Mouse (Mus musculus) liver, postnatal 0 days (tissue): Measurements from ENCODE around the gene Car11. TPM values are rescaled to one million over a fixed set of nuclear protein-coding genes. Genes with fewer than 3 reads are reported as not detected.
A peak's percentile ranks its signal among the peaks of the same experiment; 100 is the strongest.

ENCODE experiments used
- ATAC-seq: fragments of 200-750 bp; cut with Nextera tagmentation; 2 replicates; pipeline ENCODE4 v1.8.0; 2017; ENCODE audit warnings: mild to moderate bottlenecking, moderate library complexity
- DNase-seq: peaks from one replicate; pipeline ENCODE4 v3.0.0-alpha.2; 2016
- H3K27ac ChIP-seq: fragments of 300-500 bp; sonication (generic); 2 replicates; pipeline ENCODE4 v1.5.1; 2014; ENCODE audit warnings: antibody characterized with exemption, moderate library complexity, mild to moderate bottlenecking, low read depth
- H3K27me3 ChIP-seq: fragments of 300-500 bp; sonication (generic); 2 replicates; pipeline ENCODE4 v1.6.1; 2014; ENCODE audit warnings: low read length, control low read depth, mixed read lengths; ENCODE audit not compliant: insufficient read depth
- H3K36me3 ChIP-seq: fragments of 300-500 bp; sonication (generic); replicated peaks from 2 replicates; pipeline ENCODE4 v1.6.1; 2014; ENCODE audit warnings: mild to moderate bottlenecking, control low read depth, low read length, moderate library complexity, mixed read lengths; ENCODE audit not compliant: insufficient read depth
- H3K4me1 ChIP-seq: fragments of 300-500 bp; sonication (generic); 2 replicates; pipeline ENCODE4 v1.6.1; 2014; ENCODE audit warnings: antibody characterized with exemption, mild to moderate bottlenecking, control low read depth; ENCODE audit not compliant: insufficient read depth
- H3K4me2 ChIP-seq: fragments of 300-500 bp; sonication (generic); 2 replicates; pipeline ENCODE4 v1.6.1; 2014; ENCODE audit warnings: low read depth, mild to moderate bottlenecking, low read length, moderate library complexity, mixed read lengths
- H3K4me3 ChIP-seq: fragments of 300-500 bp; sonication (generic); 2 replicates; pipeline ENCODE4 v1.5.1; 2014; ENCODE audit warnings: low read depth, low read length
- H3K9ac ChIP-seq: fragments of 300-500 bp; sonication (generic); replicated peaks from 2 replicates; pipeline ENCODE4 v1.6.1; 2014; ENCODE audit warnings: mild to moderate bottlenecking, moderate library complexity
- H3K9me3 ChIP-seq: fragments of 300-500 bp; sonication (generic); 2 replicates; pipeline ENCODE4 v1.6.1; 2016; ENCODE audit warnings: mild to moderate bottlenecking, control low read depth, low read length, mixed read lengths
- CTCF ChIP-seq: sonication (generic); IDR thresholded peaks from 2 replicates; pipeline ENCODE4 v1.5.1; 2016; ENCODE audit warnings: antibody characterized with exemption, low read depth
- EP300 ChIP-seq: IDR thresholded peaks from 2 replicates; pipeline ENCODE4 v1.6.1; 2016; ENCODE audit warnings: antibody characterized with exemption, low read depth, mild to moderate bottlenecking
- WGBS: fragments of 180-500 bp; shearing (Covaris S2); extraction: QIAGEN DNeasy Blood & Tissue Kit; methylation state at CpG from one replicate; pipeline ENCODE4 v1.1.7; 2014; ENCODE audit not compliant: insufficient replicate concordance; 5-methylcytosine and 5-hydroxymethylcytosine counted together
- polyA plus RNA-seq: library from polyadenylated mRNA; unstranded; fragments of >200 nt; fragmentation: Nextera tagmentation; extraction: Ambion mirVana; gene quantifications from 2 replicates; pipeline ENCODE4 v1.2.1, GENCODE M21; 2015

The Car11 gene
- polyA plus RNA-seq, 1 experiment from 2014 or later = 0.15 TPM

DNA sequence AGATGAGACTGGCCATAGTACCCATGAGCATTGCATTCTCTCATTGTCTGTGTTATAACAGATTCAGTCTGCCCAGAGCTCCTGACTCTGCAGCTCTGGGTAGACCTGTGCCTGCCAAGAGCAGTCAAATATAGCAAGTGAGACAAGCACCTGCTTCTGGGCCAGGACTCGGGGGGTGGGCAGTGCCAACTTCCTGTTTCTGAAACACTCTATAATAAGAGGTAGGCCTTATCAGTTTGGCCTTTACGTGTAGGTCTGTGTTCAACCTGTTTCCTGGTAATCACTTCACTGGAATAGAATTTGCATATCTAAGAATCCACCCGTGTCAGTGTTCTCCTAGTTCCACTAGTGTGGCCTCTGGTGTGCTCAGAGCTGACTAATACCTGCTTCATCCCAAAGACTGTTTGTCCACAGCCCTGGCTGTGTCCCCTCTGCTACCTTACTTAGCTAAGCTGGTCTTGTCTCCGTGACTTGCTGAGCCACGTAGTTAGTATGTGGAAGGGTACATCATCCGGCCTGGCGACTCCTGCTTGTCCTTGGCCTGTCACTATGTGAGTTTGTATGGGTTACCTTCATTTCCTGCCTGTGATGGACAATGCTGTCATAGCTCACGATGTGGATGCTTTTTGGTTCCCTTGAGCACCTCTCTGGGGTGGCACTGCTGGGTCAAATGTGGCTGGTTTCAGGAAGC lies 18.5 kb upstream of the Car11 start:
- Histone ChIP-seq H3K9ac (no peak overlapping the region), H3K27me3 (no peaks in the 10 kb centered on the region), H3K4me2 (no peak overlapping the region), H3K4me3 (no peak overlapping the region), H3K36me3 (no peaks in the 10 kb centered on the region), H3K9me3 (no peaks in the 10 kb centered on the region), H3K27ac (0 out of 2 replicates have a peak overlapping the region, but pooled peaks have one; percentile 60), H3K4me1 (peaks cover 16% of the 10 kb centered on the region)
- DNase-seq = no peak
- 43% methylated on average over 8 of the region's 8 CpGs for WGBS
- TF ChIP-seq EP300 (no peak), CTCF (no peak)
- 0 out of 2 replicates have a peak, but pooled peaks have one; percentile 20 for ATAC-seq

GRCm38 (mm10) chr7:45682144-45683126 lies 17.2 kb upstream of the Car11 start:
- 26% methylated on average over 14 of the region's 14 CpGs for WGBS
- no peaks in the 10 kb centered on the region for H3K9me3 ChIP-seq
- no peaks in the 10 kb centered on the region for H3K36me3 ChIP-seq
- H3K4me2 ChIP-seq = peak overlapping the region; percentile 59
- TF ChIP-seq CTCF (peak; percentile 99), EP300 (no peak)
- no peaks in the 10 kb centered on the region for H3K27me3 ChIP-seq
- DNase-seq (peak; percentile 89), ATAC-seq (peak; percentile 65)
- H3K9ac ChIP-seq = peak overlapping the region; percentile 34; the same call in 1 of the 2 replicates
- H3K4me1 ChIP-seq = peaks cover 16% of the 10 kb centered on the region
- peak overlapping the region; percentile 15; the same call in 1 of the 2 replicates for H3K4me3 ChIP-seq
- 0 out of 2 replicates have a peak overlapping the region, but pooled peaks have one; percentile 22 for H3K27ac ChIP-seq

GRCm38 (mm10) chr7:45683396-45684050 lies 16.1 kb upstream of the Car11 start, which contains the start of gene Ntn5:
TSS of gene Ntn5 (plus strand) at chr7:45684022.
- no peaks in the 10 kb centered on the region for H3K36me3 ChIP-seq
- H3K4me1 ChIP-seq = peaks cover 16% of the 10 kb centered on the region
- H3K4me3 ChIP-seq = no peak within 1 kb of the TSS
- no peaks in the 10 kb centered on the region for H3K27me3 ChIP-seq
- ATAC-seq = no peak
- H3K4me2 ChIP-seq = no peak within 1 kb of the TSS
- no peak within 1 kb of the TSS for H3K27ac ChIP-seq
- no peak for TF ChIP-seq EP300
- TF ChIP-seq CTCF = no peak
- DNase-seq = no peak
- no peaks in the 10 kb centered on the region for H3K9me3 ChIP-seq
- 69% methylated on average over 7 of the region's 7 CpGs for WGBS
- no peak within 1 kb of the TSS for H3K9ac ChIP-seq

- WGBS = 63% methylated on average over 10 of the region's 10 CpGs
- TF ChIP-seq CTCF = no peak
- no peak for TF ChIP-seq EP300
Observed at GRCm38 (mm10) chr7:45685811-45686210, 13.8 kb upstream of the Car11 start.

DNA sequence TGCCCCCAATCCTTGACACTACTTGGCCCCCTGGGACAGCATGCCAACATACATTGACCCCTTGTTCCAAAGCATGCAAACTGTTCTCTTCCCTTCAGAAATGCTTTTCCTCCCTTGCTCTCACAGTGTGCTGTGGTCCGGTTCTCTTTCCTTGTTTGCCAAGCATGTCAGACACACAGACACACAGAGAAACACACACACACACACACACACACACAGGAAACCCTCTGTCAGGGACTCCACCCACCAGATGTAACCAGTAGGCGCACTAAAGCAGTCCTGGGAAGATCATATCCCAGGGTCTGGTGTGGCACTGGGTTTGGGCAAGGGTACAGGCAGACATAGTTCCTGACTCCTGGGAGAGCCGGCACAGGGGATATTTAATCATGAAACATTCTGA lies 12.8 kb upstream of the Car11 start:
- WGBS = 56% methylated on average over 3 of the region's 3 CpGs
- H3K9me3 ChIP-seq = no peaks in the 10 kb centered on the region
- no peaks in the 10 kb centered on the region for H3K36me3 ChIP-seq
- no peak overlapping the region for H3K4me2 ChIP-seq
- no peak for ATAC-seq
- H3K27ac ChIP-seq = no peak overlapping the region
- peaks cover 6% of the 10 kb centered on the region; the same call in 1 of the 2 replicates for H3K4me1 ChIP-seq
- no peak overlapping the region for H3K9ac ChIP-seq
- H3K4me3 ChIP-seq = no peak overlapping the region
- no peaks in the 10 kb centered on the region for H3K27me3 ChIP-seq
- TF ChIP-seq CTCF (no peak), EP300 (no peak)
- no peak for DNase-seq

More at GRCm38 (mm10) chr7:45685811-45686210, 13.8 kb upstream of the Car11 start:
- peaks cover 13% of the 10 kb centered on the region for H3K4me1 ChIP-seq
- H3K4me3 ChIP-seq = no peak overlapping the region
- no peaks in the 10 kb centered on the region for H3K9me3 ChIP-seq
- no peak overlapping the region for H3K27ac ChIP-seq
- H3K27me3 ChIP-seq = no peaks in the 10 kb centered on the region
- ATAC-seq (no peak), DNase-seq (no peak)
- H3K4me2 ChIP-seq = no peak overlapping the region
- no peaks in the 10 kb centered on the region for H3K36me3 ChIP-seq
- H3K9ac ChIP-seq = no peak overlapping the region
